In genomic region chr14:30097239-30097638, GRCm38 (mm10) we compare ENCODE assay signal across 9 mouse cellular contexts.
DNase-seq lines count a peak whose midpoint lies in the region; ATAC-seq and TF ChIP-seq lines count a peak whose summit lies in the region.
"Had no signal": no experiment of that assay in that cellular context is flagged by ENCODE, and none has a peak within 500 bp of the region (broad histone marks: within the 10 kb centered on the region; RNA-seq: fewer than 3 reads in every experiment).

No protein-coding gene starts in this region.

- no peak for ATAC-seq in liver, postnatal 0 days

- H3K9ac ChIP-seq in liver, postnatal 0 days (replicated peaks): no peak overlapping the region
- H3K9ac ChIP-seq: heart, embryonic 13.5 days had no signal

- no peaks in the 10 kb centered on the region for H3K4me1 ChIP-seq in liver, postnatal 0 days (ENCODE audit: insufficient read depth)

- peak; percentile 62 for TF ChIP-seq CTCF in liver, postnatal 0 days (IDR thresholded peaks at IDR 0.05; ENCODE audit: low read depth)

- DNase-seq in liver, postnatal 0 days: no peak
- DNase-seq in liver: no peak
- peak; percentile 49 for DNase-seq in ZHBTc4 (ENCODE audit: low read depth, low spot score)
- DNase-seq in induced T-regulatory cell, adult 2 months (ENCODE audit: low read depth): peak; percentile 55
- peak; percentile 79 for DNase-seq in thymus, postnatal 0 days (ENCODE audit: low spot score)
- DNase-seq in ovary, postnatal 10 days (ENCODE audit: low spot score): no peak
- DNase-seq in heart, adult 8-10 months (ENCODE audit: low spot score): no peak
- DNase-seq: cerebellum, postnatal 10 days had no signal

- no peak overlapping the region for H3K4me2 ChIP-seq in liver, postnatal 0 days (ENCODE audit: low read depth, low read length)
- H3K4me2 ChIP-seq: heart, embryonic 13.5 days had no signal

- H3K27me3 ChIP-seq in liver, postnatal 0 days (ENCODE audit: insufficient read depth, low read length): no peaks in the 10 kb centered on the region
- H3K27me3 ChIP-seq: heart, embryonic 13.5 days had no signal

- no peak overlapping the region for H3K4me3 ChIP-seq in liver, postnatal 0 days (ENCODE audit: low read depth, low read length)
- H3K4me3 ChIP-seq: heart, embryonic 13.5 days had no signal

- H3K27ac ChIP-seq in liver, postnatal 0 days (ENCODE audit: low read depth): no peak overlapping the region
- H3K27ac ChIP-seq: heart, embryonic 13.5 days had no signal

- H3K36me3 ChIP-seq in liver, postnatal 0 days (replicated peaks; ENCODE audit: insufficient read depth, low read length): no peaks in the 10 kb centered on the region

- WGBS in liver, postnatal 0 days (ENCODE audit: insufficient replicate concordance): 40% methylated on average over 5 of the region's 5 CpGs

- no peak for TF ChIP-seq EP300 in liver, postnatal 0 days (IDR thresholded peaks at IDR 0.05; ENCODE audit: low read depth)

- no peaks in the 10 kb centered on the region for H3K9me3 ChIP-seq in liver, postnatal 0 days (ENCODE audit: low read length)
- H3K9me3 ChIP-seq: heart, embryonic 13.5 days had no signal

Comparison
In these comparisons a context has a peak if more than half of its experiments do, and no peak if none do; other contexts are left out.
1. DNase-seq: peak in ZHBTc4 (single experiment), induced T-regulatory cell, adult 2 months (single experiment) and thymus, postnatal 0 days (single experiment); none in liver, postnatal 0 days (single experiment), liver (single experiment), ovary, postnatal 10 days (single experiment) and heart, adult 8-10 months (single experiment).